Mouse (Mus musculus) fibroblast of lung, adult 2 months (primary cell): ENCODE results near the gene Ankrd13b.
"Not testable (repeated sequence)": the region's sequence is repeated elsewhere in the genome, so short reads cannot be mapped to it uniquely, and the experiment has no call there.

Experiments used
- DNase-seq: peaks from one replicate; pipeline ENCODE4 v3.0.0-alpha.2; 2011; ENCODE audit warnings: low read depth

Ankrd13b gene

GRCm38 (mm10) chr11:77489591-77490235 is at the start of gene Ankrd13b:
Gene Ankrd13b, minus strand, starts transcription at chr11:77489678.
- no peak for DNase-seq

GRCm38 (mm10) chr11:77532202-77532846 is 42.8 kb upstream of the Ankrd13b start:
- DNase-seq: no peak

- no peak for DNase-seq
These were observed 41.4 kb upstream of the Ankrd13b start for GRCm38 (mm10) chr11:77530862-77531261.

GRCm38 (mm10) chr11:77529644-77530043 is 40.2 kb upstream of the Ankrd13b start:
- no peak for DNase-seq

- DNase-seq: not testable (repeated sequence)
These were observed 38.9 kb upstream of the Ankrd13b start for GRCm38 (mm10) chr11:77528420-77528819.

GRCm38 (mm10) chr11:77525804-77526486 is 36.5 kb upstream of the Ankrd13b start:
- no peak for DNase-seq

GRCm38 (mm10) chr11:77520601-77521529 is 31.4 kb upstream of the Ankrd13b start:
- no peak for DNase-seq

- no peak for DNase-seq
These were observed 29.6 kb upstream of the Ankrd13b start, which contains the start of gene Gm10392 for GRCm38 (mm10) chr11:77519043-77519442. Gene Gm10392, minus strand, starts transcription at chr11:77519198.

GRCm38 (mm10) chr11:77518051-77518798 is 28.7 kb upstream of the Ankrd13b start:
- DNase-seq: no peak

GRCm38 (mm10) chr11:77516553-77517425 is 27.3 kb upstream of the Ankrd13b start:
- no peak for DNase-seq

GRCm38 (mm10) chr11:77515637-77516552 is 26.4 kb upstream of the Ankrd13b start, which contains the start of gene Trp53i13:
Gene Trp53i13, minus strand, starts transcription at chr11:77515980.
- DNase-seq: no peak

GRCm38 (mm10) chr11:77514832-77515636 is 25.6 kb upstream of the Ankrd13b start, which contains the start of gene Abhd15:
Gene Abhd15, plus strand, starts transcription at chr11:77515121.
- DNase-seq: no peak

- no peak for DNase-seq
These were observed 24.9 kb upstream of the Ankrd13b start for GRCm38 (mm10) chr11:77514281-77514831.

- DNase-seq: no peak
These were observed 24.3 kb upstream of the Ankrd13b start for GRCm38 (mm10) chr11:77513811-77514170.

GRCm38 (mm10) chr11:77512891-77513810 is 23.7 kb upstream of the Ankrd13b start:
- no peak for DNase-seq

- DNase-seq: no peak
These were observed 21.9 kb upstream of the Ankrd13b start for GRCm38 (mm10) chr11:77511336-77511735.
